Comparison of ENCODE assay signal across 10 mouse cellular contexts in genomic region chr10:130536101-130536500, GRCm38 (mm10). TPM values are rescaled to one million over a fixed set of nuclear protein-coding genes. Genes with fewer than 3 reads are reported as not detected.
A peak's percentile ranks its signal among the peaks of the same experiment; 100 is the strongest.
DNase-seq lines count a peak whose midpoint lies in the region; ATAC-seq and TF ChIP-seq lines count a peak whose summit lies in the region.
"Had no signal": no experiment of that assay in that cellular context is flagged by ENCODE, and none has a peak within 500 bp of the region (broad histone marks: within the 10 kb centered on the region; RNA-seq: fewer than 3 reads in every experiment).

No protein-coding gene starts in this region.

- H3K9ac ChIP-seq in midbrain, embryonic 14.5 days (replicated peaks; ENCODE audit: low read length): no peak overlapping the region
- H3K9ac ChIP-seq in midbrain, embryonic 13.5 days (replicated peaks): no peak overlapping the region
- no peak overlapping the region for H3K9ac ChIP-seq in kidney, postnatal 0 days (ENCODE audit: low read depth, low read length)

- 75% methylated on average over 3 of the region's 3 CpGs for WGBS in midbrain, embryonic 14.5 days
- WGBS in midbrain, embryonic 13.5 days: 73% methylated on average over 3 of the region's 3 CpGs
- WGBS in kidney, postnatal 0 days: 74% methylated on average over 3 of the region's 3 CpGs

- H3K36me3 ChIP-seq in midbrain, embryonic 14.5 days (ENCODE audit: control insufficient read depth, insufficient read depth, low read length): no peaks in the 10 kb centered on the region
- H3K36me3 ChIP-seq in midbrain, embryonic 13.5 days: no peaks in the 10 kb centered on the region
- H3K36me3 ChIP-seq in kidney, postnatal 0 days (ENCODE audit: insufficient read depth, low read length): no peaks in the 10 kb centered on the region

- H3K9me3 ChIP-seq in midbrain, embryonic 14.5 days (ENCODE audit: control insufficient read depth, low read length): no peaks in the 10 kb centered on the region
- no peaks in the 10 kb centered on the region for H3K9me3 ChIP-seq in midbrain, embryonic 13.5 days
- H3K9me3 ChIP-seq in kidney, postnatal 0 days (replicated peaks; ENCODE audit: low read length): no peaks in the 10 kb centered on the region

- no peak for ATAC-seq in midbrain, embryonic 14.5 days (ENCODE audit: low FRiP score, low TSS enrichment)
- ATAC-seq in midbrain, embryonic 13.5 days: no peak
- no peak for ATAC-seq in kidney, postnatal 0 days (replicated peaks; ENCODE audit: low FRiP score, low read depth)

- DNase-seq in adrenal gland, postnatal 36 days: peak; percentile 5 to 33
- DNase-seq in adrenal gland, adult 2 months: no peak
- peak; percentile 12 for DNase-seq in midbrain, embryonic 14.5 days
- DNase-seq in kidney, postnatal 0 days (ENCODE audit: low spot score): peak; percentile 26
- DNase-seq in thymus, postnatal 10 days (ENCODE audit: low spot score in 2 of 2): peak; percentile 11 to 27
- DNase-seq in frontal cortex, postnatal 10 days (ENCODE audit: low spot score in 2 of 2): no peak
- DNase-seq in adrenal gland, postnatal 25 days: no peak

- H3K4me1 ChIP-seq in midbrain, embryonic 14.5 days (ENCODE audit: control insufficient read depth, insufficient read depth, low read length): no peaks in the 10 kb centered on the region
- H3K4me1 ChIP-seq in midbrain, embryonic 13.5 days (replicated peaks): no peaks in the 10 kb centered on the region
- no peaks in the 10 kb centered on the region for H3K4me1 ChIP-seq in kidney, postnatal 0 days (replicated peaks; ENCODE audit: insufficient read depth, low read length)

- no peak overlapping the region for H3K27ac ChIP-seq in midbrain, embryonic 14.5 days (replicated peaks; ENCODE audit: low read depth, low read length)
- no peak overlapping the region for H3K27ac ChIP-seq in midbrain, embryonic 13.5 days
- H3K27ac ChIP-seq in kidney, postnatal 0 days: no peak overlapping the region

- H3K4me2 ChIP-seq in midbrain, embryonic 14.5 days (ENCODE audit: low read length): no peak overlapping the region
- H3K4me2 ChIP-seq in midbrain, embryonic 13.5 days (replicated peaks): no peak overlapping the region
- no peak overlapping the region for H3K4me2 ChIP-seq in kidney, postnatal 0 days (ENCODE audit: low read length)

- peak; percentile 23; the same call in 1 of the 2 replicates for TF ChIP-seq CTCF in kidney, postnatal 0 days (IDR thresholded peaks at IDR 0.05; ENCODE audit: low read depth)

- H3K27me3 ChIP-seq in midbrain, embryonic 14.5 days (ENCODE audit: control insufficient read depth, insufficient read depth, low read length): no peaks in the 10 kb centered on the region
- no peaks in the 10 kb centered on the region for H3K27me3 ChIP-seq in midbrain, embryonic 13.5 days
- no peaks in the 10 kb centered on the region for H3K27me3 ChIP-seq in kidney, postnatal 0 days (ENCODE audit: insufficient read depth, low read length)

- H3K4me3 ChIP-seq in midbrain, embryonic 14.5 days (replicated peaks; ENCODE audit: low read depth, low read length): no peak overlapping the region
- H3K4me3 ChIP-seq in midbrain, embryonic 13.5 days (replicated peaks): no peak overlapping the region
- no peak overlapping the region for H3K4me3 ChIP-seq in kidney, postnatal 0 days (replicated peaks; ENCODE audit: low read depth, low read length)

RNA-seq across cellular contexts. Expression of gene Vmn2r87, which starts 38.9 kb away (rescaled TPM):
- total RNA-seq in adrenal gland, postnatal 36 days (2021): not detected
- not detected for total RNA-seq in adrenal gland, adult 2 months (2021)
- polyA plus RNA-seq in adrenal gland, adult 2 months (2012; rRNA removed): not detected in 2 replicates
- polyA plus RNA-seq in midbrain, embryonic 14.5 days (2014; fragmentation: Nextera tagmentation; extraction: Ambion mirVana): 0.28 TPM in 1 of 2 replicates, not detected in the other
- polyA plus RNA-seq in midbrain, embryonic 13.5 days (2015; fragmentation: Nextera tagmentation; extraction: Ambion mirVana): not detected in 2 replicates
- polyA plus RNA-seq in kidney, postnatal 0 days (2015; fragmentation: Nextera tagmentation; extraction: Ambion mirVana): not detected in 2 replicates
- total RNA-seq in adrenal gland, postnatal 25 days (2021): not detected in 2 replicates
- total RNA-seq: heart, postnatal 25 days had no signal
- polyA plus RNA-seq: lung, embryonic 16.5 days had no signal

Comparison
In these comparisons a context has a peak if more than half of its experiments do, and no peak if none do; other contexts are left out.
1. DNase-seq: peak in adrenal gland, postnatal 36 days (2 of 2), midbrain, embryonic 14.5 days (single experiment), kidney, postnatal 0 days (single experiment) and thymus, postnatal 10 days (2 of 2); none in adrenal gland, adult 2 months (single experiment), frontal cortex, postnatal 10 days (0 of 2) and adrenal gland, postnatal 25 days (single experiment).